Mouse (Mus musculus): Measurements from ENCODE around the gene Kmo.

Gene Kmo

DNA sequence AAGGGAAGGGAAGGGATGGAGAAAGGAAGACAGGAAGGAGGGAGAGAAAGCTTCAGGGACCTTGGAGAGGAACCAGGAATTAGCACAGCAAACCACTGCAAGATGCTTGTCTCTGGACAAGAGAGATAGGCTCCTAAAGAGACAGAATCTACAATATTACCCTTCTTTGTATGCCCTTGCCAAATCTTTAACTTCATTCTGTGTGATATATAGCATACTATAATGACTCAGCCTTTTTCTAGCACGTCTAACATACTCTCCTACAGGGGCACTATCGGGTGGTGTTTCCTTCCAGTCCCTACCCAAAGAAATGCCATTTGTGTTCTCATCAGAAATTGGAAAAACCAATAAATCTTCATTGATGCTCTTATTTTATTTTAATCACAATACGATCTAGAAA, 10.9 kb downstream of the Kmo start:
- in situ Hi-C loops (cut with MboI, MseI): loop anchor here (5.0 to 25.0 kb wide), 2 partner anchors 61 to 1631 kb away; partner anchors contain the start of genes Akt3 (in 1 of the 2), Chml (in 1 of the 2) and Opn3 (in 1 of the 2)

DNA sequence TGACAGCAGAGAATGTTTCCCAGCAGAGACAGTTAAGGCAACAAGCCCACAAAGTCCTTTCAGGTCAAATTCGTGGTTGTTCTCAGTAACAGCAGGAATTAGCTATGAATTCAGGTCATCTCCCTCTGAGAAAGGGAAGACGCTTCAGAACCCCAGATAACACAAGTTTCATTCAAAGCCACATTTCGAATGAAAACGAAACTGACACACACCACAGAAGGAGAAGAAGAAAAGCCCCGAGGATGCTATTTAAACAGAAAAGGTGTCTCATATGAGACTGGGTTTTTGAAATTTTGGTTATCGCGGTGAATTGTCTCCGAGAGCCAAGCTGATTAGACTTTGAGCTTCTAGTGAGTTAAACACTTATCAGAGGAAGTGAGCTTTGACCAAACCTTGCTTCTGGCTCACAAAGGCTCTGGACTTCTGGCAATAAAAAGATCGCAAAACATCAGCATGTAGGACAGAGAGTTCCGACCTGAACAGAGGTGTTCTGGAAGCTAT, 11.6 kb downstream of the Kmo start:
- in situ Hi-C loops (cut with MboI, MseI): loop anchor here (5.0 to 25.0 kb wide), 2 partner anchors 61 to 1631 kb away; partner anchors contain the start of genes Akt3 (in 1 of the 2), Chml (in 1 of the 2) and Opn3 (in 1 of the 2)

DNA sequence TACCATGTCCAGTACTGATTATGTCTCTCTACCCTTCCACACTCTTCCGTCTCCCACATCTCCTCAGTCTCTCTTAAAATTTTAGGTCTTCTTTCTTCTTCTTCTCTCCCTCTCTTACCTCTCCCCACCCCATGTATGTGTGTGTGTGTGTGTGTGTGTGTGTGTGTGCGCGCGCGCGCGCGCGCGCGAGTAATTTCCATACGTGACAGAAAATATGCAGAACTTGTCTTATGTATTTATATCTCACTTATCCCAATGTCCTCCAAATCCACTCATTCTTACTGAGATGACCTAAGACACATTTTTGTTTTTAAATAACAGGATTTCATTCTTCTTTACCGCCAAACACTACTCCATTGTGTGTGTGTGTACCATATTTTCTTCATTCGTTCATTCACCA, 12.3 kb downstream of the Kmo start:
- in situ Hi-C loops (cut with MboI, MseI): loop anchor here (5.0 to 25.0 kb wide), 2 partner anchors 60 to 1630 kb away; partner anchors contain the start of genes Akt3 (in 1 of the 2), Chml (in 1 of the 2) and Opn3 (in 1 of the 2)

DNA sequence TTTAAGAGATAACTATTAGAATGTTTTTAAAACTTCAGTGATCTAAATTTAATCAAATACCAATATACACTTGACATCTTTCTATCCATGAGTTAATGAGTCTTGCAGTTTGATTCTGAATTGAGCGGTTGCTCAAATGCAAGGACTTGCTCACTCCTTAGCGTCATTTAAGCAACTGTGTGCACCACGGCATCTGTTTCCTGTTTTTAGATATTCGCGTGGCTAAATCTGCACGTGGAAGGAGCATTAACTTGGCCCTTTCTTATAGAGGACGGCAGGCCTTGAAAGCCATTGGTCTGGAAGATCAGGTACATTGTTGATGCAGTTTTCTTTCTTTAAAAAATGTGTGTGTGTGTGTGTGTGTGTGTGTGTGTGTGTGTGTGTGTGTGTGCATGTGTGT, 17.5 kb downstream of the Kmo start:
- in situ Hi-C loops (cut with MboI, MseI): loop anchor here in 1 of 2 experiments (25.0 kb wide), 1 partner anchor 1625 kb away; the partner anchor contains the start of gene Akt3

DNA sequence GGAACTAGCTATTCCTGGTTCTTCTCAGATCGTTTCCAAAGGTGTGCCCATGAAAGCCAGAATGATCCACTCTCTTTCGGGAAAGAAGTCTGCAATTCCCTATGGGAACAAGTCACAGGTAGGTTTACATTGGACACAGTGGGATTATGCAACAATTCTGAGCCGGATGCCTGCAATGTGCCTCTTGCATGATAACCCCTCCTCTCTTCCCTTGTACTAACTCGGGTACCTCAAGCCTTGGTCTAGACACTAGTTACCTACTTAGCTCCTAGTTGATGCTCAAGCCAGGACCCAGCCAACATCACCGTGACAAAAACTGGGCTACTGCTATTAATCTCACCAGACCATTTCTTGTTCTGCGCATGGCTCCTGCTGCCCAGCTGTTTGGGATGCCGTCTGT, 18.9 kb downstream of the Kmo start:
- in situ Hi-C loops (cut with MboI, MseI): loop anchor here in 1 of 2 experiments (25.0 kb wide), 1 partner anchor 1623 kb away; the partner anchor contains the start of gene Akt3

DNA sequence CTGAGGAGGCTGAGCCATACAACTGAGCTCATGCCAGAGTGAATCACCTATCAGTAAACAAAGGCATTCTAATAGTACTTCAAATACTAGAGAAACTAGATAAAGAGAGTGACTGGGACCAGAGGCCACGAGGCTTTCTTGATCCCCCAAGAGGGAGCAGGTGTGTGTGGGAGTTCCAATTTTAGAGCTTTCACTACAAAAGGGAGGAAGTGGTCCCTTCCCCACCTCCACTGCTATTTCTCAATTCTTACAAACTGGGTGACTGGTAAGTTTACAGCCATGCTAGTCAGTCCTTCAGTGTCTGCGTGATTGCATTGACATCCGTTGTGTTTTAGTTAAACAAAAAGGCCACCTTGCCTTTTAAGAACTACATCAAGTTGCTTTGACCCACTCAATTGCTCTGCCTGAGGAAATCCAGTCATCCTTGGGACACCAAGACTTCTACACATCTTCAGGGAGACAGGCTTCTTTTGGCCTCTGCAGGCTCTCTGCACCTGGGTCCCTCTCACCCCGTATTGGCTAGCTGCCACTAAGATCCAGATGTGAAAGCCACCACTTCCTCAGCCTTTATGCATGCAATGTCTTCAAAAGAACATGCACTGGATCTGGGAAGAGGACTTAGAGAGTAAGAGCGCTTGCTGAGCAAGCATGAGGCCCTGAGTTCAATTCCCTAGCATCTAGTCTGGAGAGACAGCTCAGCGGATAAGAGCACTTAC, 20.4 kb downstream of the Kmo start:
- in situ Hi-C loops (cut with MboI, MseI): loop anchor here in 1 of 2 experiments (25.0 kb wide), 1 partner anchor 1622 kb away; the partner anchor contains the start of gene Akt3

DNA sequence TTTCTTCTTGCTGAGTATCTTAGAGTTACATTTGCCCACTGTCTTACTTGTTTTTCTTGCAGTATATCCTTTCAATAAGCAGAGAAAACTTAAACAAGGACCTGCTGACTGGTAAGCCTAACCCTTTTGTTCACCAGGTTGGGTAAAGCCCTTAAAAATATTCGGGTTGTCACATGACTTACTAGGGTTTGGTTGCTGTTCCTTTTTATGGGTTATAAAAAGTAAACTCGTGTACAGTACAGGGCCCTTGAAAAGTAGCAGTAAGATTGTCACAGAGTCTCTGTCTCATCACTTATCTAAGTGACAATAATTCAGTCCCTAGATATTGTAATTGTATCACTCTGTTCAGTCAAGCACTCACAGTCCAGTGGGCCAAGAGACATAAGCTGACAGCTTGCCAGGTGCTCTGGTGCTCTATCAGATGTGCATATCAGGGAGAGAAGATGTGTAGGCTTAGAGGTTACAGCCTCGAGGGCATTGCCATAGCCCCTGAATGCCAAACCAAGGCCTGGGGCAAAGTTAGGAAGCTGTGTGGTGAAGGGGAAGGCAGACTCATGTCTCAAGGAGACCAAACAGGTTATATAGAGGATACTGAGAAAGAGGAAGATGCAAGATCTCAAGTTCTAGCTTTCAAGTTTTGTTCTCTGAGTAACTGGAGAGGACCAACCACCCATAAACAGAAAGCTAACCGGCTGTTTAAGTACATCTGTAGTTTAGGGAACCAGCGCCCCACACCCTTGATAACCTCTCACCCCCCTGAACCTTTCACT, 23.5 kb downstream of the Kmo start:
- in situ Hi-C loops (cut with MboI, MseI): loop anchor here in 1 of 2 experiments (25.0 kb wide), 1 partner anchor 1619 kb away; the partner anchor contains the start of gene Akt3

DNA sequence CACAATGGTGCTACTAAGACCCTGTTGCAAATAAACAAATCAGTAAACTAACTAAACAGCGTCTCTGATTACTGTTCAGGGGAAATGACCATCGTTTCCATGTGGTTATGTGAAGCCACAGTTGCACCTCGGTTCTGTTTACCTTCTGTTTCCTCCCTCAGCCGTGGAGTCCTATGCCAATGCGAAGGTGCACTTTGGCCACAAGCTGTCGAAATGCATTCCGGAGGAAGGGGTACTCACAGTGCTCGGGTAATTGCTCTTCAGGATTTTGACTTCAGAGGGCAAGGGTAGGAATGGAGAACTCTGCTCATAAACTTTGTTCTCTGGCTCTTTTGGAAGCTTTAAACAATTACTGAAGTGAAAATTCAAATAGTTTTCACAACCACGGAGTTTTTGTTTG, 26.8 kb downstream of the Kmo start:
- in situ Hi-C loops (cut with MboI, MseI): loop anchor here in 1 of 2 experiments (25.0 kb wide), 1 partner anchor 1615 kb away; the partner anchor contains the start of gene Akt3

DNA sequence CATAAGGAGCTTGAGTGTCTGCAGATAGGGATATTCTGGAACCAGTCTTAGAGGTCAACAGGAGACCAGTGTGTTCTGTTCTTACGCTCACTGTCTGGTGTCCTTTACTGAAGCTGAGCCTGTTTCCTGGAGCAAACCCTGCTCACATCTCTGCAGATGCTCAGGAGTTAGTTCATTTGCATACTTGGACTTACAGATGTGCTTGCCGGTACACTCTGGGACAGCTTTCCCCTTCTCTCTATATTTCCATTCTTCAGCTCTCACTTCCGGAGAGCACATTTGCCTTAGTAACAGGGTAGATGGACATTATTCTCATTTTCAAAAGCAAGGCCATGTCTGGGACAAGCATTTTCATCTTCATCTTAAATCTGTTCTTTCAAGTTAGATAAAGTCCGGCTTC, 28.4 kb downstream of the Kmo start:
- in situ Hi-C loops (cut with MboI, MseI): loop anchor here in 1 of 2 experiments (25.0 kb wide), 1 partner anchor 1614 kb away; the partner anchor contains the start of gene Akt3

DNA sequence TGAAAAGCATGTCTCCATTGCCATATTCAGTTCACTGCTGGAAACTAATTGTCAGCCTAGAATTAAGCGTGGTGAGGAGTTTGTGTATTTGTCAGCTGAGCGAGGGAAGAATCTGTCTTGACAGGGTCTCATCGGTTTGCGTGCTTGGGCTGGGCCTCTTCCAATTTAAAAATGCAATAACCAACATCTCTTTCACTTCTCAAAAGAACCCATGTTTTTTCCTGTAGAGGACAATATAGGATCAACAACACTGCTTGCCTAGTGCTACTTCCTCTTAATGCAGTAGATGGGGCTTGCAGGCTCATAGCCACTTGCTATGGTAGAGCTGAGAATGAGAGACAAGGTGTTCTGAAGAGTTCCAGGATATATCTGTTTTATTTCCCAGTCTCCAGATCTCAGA, 39.7 kb downstream of the Kmo start:
- in situ Hi-C loops (cut with MboI, MseI): loop anchor here in 1 of 2 experiments (25.0 kb wide), 1 partner anchor 1152 kb away; the partner anchor contains the start of genes Cep170 and Sdccag8

DNA sequence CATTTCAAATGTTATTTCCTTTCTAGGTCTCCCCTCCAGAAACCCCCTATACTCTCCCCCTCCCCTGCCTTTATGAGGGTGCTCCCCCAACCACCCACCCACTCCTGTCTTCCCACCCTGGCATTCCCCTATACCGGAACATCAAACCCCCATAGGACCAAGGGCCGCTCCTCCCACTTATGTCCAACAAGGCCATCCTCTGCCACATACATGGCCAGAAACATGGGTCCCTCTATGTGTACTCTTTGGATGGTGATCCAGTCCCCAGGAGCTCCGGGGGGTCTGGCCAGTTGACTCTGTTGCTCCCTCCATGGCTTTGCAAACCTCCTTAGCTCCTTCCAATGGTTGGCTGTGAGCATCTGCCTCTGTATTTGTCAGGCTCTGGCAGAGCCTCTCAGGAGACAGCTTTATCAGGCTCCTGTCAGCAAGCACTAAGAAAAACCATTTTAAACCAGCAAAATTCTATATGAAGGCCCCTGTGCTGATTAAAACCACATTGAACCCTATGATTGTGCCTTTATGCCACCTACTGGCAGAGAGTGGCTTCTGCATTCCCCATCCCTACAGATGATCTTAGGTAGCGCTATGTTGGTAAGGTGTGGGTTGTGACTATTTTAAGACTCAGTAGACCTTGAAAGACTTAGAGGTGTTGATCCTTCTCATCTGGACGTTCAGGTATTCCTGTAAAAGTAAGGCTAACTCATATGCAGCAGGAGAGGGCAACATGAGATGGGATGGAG, 48.7 kb downstream of the Kmo start:
- in situ Hi-C loops (cut with MboI, MseI): loop anchor here in 1 of 2 experiments (5.0 to 25.0 kb wide), 2 partner anchors 42 to 1143 kb away; partner anchors contain the start of genes Cep170, Fh1 and Sdccag8

DNA sequence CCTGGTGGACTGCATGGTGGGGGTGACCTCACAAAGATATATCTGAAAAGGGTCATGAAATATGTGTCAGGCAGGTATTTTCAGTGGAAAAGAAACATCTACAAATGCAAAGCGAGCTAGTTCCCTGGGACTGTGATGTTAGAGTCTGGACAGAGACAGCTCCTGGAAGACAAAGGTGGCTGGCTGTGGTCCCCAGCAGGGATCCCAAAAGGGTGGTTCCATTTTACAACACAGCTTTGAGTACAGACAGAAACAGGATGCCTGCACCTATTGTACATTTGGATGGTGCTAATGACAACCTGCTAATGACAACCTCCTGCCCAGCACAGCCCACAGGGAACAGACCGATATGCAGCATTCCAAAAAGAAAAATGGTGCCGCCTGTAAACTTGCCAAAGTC, 49.3 kb downstream of the Kmo start:
- in situ Hi-C loops (cut with MboI, MseI): loop anchor here in 1 of 2 experiments (5.0 to 25.0 kb wide), 2 partner anchors 42 to 1143 kb away; partner anchors contain the start of genes Cep170, Fh1 and Sdccag8

DNA sequence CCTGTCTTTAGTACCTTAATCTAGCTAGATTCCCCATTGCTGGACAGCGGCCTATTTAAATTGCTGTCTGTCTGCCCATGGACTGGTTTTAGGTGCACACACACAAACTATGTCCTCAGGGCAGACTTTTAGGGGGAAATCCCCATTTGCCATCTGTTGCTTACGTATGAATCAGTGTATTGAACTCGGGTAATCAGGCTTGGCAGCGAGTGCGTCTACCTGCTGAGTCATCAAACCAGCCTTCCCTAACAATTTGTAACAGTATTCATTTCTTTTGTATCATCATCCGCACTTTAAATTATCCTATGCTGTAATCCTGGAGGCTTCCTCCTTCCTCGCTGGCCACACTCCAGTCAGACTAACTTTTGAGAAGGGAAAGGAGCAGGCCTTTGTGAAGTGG, 49.9 kb downstream of the Kmo start:
- in situ Hi-C loops (cut with MboI, MseI): loop anchor here in 1 of 2 experiments (25.0 kb wide), 1 partner anchor 1142 kb away; the partner anchor contains the start of genes Cep170 and Sdccag8

DNA sequence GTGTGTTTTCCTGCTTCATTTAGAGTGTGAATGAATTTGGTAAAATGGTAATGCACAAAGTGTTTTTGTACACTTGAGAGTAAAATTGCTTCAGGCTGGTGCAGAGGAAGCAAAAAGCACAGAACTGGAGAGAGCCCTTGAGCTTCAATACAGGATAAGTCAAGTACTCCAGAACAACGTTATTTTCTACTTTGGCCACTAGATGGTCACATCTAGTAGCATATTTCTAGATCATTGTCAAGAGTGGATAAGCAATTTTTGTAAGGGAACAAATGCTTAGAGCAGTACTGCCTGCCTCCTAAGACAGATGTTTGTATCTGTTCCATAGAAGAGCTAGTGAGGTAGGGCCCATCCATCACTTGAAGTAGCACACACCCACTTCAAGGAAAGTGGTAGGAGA, 51.4 kb downstream of the Kmo start:
- in situ Hi-C loops (cut with MboI, MseI): loop anchor here in 1 of 2 experiments (25.0 kb wide), 1 partner anchor 1141 kb away; the partner anchor contains the start of genes Cep170 and Sdccag8

DNA sequence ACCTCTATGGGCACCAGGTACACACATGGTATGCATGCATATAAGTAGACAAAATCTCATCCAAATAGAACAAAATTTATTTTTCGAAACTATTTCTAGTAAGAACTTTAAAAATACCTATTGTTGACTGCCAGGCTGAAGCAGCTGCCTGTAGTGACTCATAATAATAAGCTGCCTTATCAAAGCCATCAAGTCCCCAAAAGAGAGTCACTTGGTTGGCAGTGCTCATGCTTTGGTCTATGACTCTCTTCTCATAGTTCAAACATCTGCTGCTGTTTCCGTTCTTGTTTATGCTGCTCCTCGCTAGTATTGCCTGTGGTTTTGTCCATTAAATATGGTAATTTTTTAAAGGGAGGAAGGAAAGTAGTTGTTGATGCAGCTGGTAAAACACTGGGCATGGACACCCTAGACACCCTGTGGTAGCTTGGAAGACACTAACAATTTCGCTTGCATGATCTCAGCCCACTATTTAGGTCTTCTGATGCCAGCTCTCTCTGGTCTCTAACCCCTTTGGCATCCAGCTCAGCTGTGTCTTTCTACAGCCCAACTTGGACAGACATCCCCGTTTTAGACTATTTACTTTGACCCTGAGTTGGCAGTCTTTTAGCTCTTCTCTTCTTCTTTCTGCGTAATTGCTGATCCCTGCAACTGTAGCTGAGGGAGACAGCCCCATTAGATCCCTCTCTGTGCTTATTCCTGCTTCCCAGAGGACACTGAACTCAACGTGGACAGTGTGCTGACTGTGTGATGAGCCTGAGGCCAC, 53.6 kb downstream of the Kmo start:
- in situ Hi-C loops (cut with MboI, MseI): loop anchor here in 1 of 2 experiments (25.0 kb wide), 1 partner anchor 1139 kb away; the partner anchor contains the start of genes Cep170 and Sdccag8

DNA sequence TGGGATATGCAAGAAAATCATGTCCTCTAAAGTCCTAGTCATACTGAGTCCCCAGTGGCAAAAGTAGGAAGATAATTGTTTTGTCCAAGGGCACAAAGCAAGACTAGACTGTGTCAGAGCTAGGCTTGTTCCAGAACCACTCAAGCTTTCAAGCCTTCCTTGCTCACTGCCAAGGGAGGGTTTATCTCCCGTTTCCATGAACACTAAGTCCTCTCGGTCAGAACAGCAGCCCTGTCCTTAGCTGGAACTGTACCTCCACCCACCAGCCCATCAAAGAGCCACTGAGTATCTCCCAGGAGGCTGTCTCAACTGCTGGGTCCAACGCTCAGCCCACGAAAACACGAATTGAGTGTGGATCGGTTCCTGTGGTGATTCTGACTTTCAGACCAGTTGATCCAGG, 54.9 kb downstream of the Kmo start:
- in situ Hi-C loops (cut with MboI, MseI): no loop called here

DNA sequence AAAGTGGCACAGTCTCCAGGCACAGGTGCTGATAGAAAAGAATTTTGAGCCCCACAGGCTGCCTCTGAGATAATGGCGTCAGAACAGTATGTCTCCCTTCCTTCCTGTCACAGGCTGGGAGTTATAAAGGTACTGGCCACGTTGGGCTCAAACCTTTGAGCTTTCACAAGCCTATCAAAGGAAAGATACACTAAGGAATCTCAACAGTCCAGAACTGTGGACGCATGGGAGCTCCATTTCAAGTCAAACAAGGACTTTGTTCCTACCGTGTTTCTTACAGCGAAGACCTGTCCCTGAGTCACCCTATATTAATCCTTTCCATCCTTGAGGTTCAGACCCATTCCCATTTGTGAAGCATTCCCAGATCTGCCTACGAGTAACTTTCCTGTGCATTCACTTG, 57.3 kb downstream of the Kmo start:
- in situ Hi-C loops (cut with MboI, MseI): no loop called here

DNA sequence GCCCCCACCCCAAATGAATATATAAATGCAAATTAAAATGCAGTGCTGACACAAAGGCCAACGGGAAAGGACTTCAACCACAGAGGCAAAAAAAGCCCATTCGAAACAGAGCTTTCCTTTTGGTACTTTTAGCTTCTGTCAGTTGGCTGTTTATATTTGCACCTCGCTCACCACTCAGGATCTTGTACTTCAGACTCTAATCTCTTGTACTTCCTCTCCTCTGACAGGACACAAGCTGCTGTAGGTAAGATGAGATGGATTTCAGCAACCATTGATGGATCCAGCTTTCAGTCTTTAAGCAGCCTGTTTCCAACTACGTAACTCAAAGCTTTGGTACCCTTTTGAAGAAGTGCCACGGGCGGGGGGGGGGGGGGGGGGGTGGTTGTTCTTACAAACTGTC, 60.8 kb downstream of the Kmo start:
- in situ Hi-C loops (cut with MboI, MseI): no loop called here

DNA sequence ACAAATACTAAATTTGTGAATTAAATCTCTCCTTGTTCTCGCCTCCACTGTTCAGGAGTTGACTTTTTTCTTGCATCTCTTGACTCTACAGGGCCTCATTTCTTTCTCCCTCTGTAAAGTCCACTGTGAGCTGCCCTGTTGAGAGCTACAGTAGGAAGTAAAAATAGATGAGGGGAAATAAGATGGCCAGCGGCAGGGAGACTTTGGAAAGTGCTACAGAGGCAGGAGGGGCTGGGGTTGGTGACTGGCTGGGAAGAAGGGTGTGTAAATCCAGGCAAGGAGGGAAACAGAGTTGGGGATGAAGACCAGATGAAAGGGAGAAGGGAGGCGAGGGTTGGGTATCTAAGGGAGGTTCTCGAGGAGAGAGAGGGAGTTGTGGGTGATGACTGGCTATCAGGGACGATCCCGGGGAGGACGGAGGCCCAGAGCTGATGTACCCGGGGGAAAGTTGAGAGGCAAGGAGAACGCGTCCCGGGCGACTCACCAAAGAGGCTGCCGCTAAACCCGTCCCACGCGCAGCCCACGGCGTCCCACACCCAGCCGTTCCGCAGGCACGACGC, 71.6 kb downstream of the Kmo start:
- in situ Hi-C loops (cut with MboI, MseI): loop anchor here (5.0 kb wide), 3 partner anchors 59 to 201 kb away; partner anchors contain the start of gene Fh1 (in 1 of the 2)
